Mouse (Mus musculus) midbrain, postnatal 0 days (tissue): ENCODE measurements around the gene Ctdspl. TPM values are rescaled to one million over a fixed set of nuclear protein-coding genes. Genes with fewer than 3 reads are reported as not detected.

ENCODE experiments used
- ATAC-seq: fragments of 200-750 bp; cut with Nextera tagmentation; 2 replicates; pipeline ENCODE4 v1.8.0; 2017; ENCODE audit warnings: moderate number of reproducible peaks, mild to moderate bottlenecking, moderate TSS enrichment, moderate library complexity; ENCODE audit not compliant: low FRiP score
- DNase-seq: peaks from one replicate; pipeline ENCODE4 v3.0.0-alpha.2; 2015; ENCODE audit warnings: low spot score
- H3K27ac ChIP-seq: fragments of 300-500 bp; sonication (generic); 2 replicates; pipeline ENCODE4 v1.5.1; 2014; ENCODE audit warnings: low read depth, mild to moderate bottlenecking, low read length, mixed read lengths
- H3K27me3 ChIP-seq: fragments of 300-500 bp; sonication (generic); 2 replicates; pipeline ENCODE4 v1.6.1; 2014; ENCODE audit warnings: low read length, control low read depth, mixed read lengths; ENCODE audit not compliant: insufficient read depth
- H3K36me3 ChIP-seq: fragments of 300-500 bp; sonication (generic); 2 replicates; pipeline ENCODE4 v1.6.1; 2014; ENCODE audit warnings: low read length, control low read depth, mixed read lengths; ENCODE audit not compliant: insufficient read depth
- H3K4me1 ChIP-seq: fragments of 300-500 bp; sonication (generic); 2 replicates; pipeline ENCODE4 v1.6.1; 2014; ENCODE audit warnings: mild to moderate bottlenecking, control low read depth, antibody characterized with exemption, low read length, mixed read lengths; ENCODE audit not compliant: insufficient read depth
- H3K4me2 ChIP-seq: fragments of 300-500 bp; sonication (generic); 2 replicates; pipeline ENCODE4 v1.6.1; 2014; ENCODE audit warnings: low read depth, mild to moderate bottlenecking, low read length, mixed read lengths; ENCODE audit not compliant: poor library complexity, severe bottlenecking
- H3K4me3 ChIP-seq: fragments of 300-500 bp; sonication (generic); 2 replicates; pipeline ENCODE4 v1.5.1; 2014; ENCODE audit warnings: low read depth, mild to moderate bottlenecking, low read length, moderate library complexity
- H3K9ac ChIP-seq: fragments of 300-500 bp; sonication (generic); replicated peaks from 2 replicates; pipeline ENCODE4 v1.6.1; 2014; ENCODE audit warnings: mild to moderate bottlenecking, low read length, moderate library complexity, mixed read lengths; ENCODE audit not compliant: poor library complexity, severe bottlenecking
- H3K9me3 ChIP-seq: fragments of 300-500 bp; sonication (generic); 2 replicates; pipeline ENCODE4 v1.6.1; 2016; ENCODE audit warnings: low read length, control low read depth
- CTCF ChIP-seq: IDR thresholded peaks from 2 replicates; pipeline ENCODE4 v1.5.1; 2016; ENCODE audit warnings: antibody characterized with exemption, mild to moderate bottlenecking
- WGBS: fragments of 180-500 bp; shearing (Covaris S2); extraction: QIAGEN DNeasy Blood & Tissue Kit; methylation state at CpG from one replicate; pipeline ENCODE4 v1.1.7; 2014; 5-methylcytosine and 5-hydroxymethylcytosine counted together
- polyA plus RNA-seq: library from polyadenylated mRNA; unstranded; fragments of >200 nt; fragmentation: Nextera tagmentation; extraction: Ambion mirVana; gene quantifications from 2 replicates; pipeline ENCODE4 v1.2.1, GENCODE M21; 2015
- total RNA-seq: library from RNA; depleted of rRNA; stranded (reverse); fragments of >200 nt; gene quantifications from 2 replicates; pipeline ENCODE4 v1.2.3, GENCODE M21; 2014

Gene Ctdspl
- total and polyA plus RNA-seq, 2 experiments from 2014 or later = 7.1 to 11.9 TPM

DNA sequence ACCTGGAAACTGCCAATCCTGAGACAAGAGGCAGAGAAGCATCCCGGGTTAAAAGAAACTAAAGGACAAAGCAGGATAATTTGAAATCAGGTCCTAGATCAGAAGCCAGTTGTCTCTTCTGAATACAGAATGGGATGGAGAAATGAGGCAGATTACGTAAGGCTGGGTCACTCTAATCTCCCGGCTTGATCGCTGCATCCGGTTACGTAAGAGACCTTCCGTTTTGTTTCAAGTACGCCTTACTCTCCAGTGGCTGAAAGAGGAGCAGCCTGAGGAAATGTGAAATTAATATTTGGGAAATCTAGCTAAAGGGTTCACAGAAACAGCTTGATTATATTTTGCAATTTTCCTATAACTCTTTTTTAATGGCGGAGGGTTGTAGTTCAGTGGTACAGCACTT is 13.2 kb upstream of the Ctdspl start:
- no peak for TF ChIP-seq CTCF
- no peaks in the 10 kb centered on the region for H3K4me1 ChIP-seq
- no peaks in the 10 kb centered on the region for H3K9me3 ChIP-seq
- no peaks in the 10 kb centered on the region for H3K27me3 ChIP-seq
- ATAC-seq (no peak), DNase-seq (no peak)
- no peak overlapping the region for H3K4me2 ChIP-seq
- H3K4me3 ChIP-seq = no peak overlapping the region
- no peak overlapping the region for H3K9ac ChIP-seq
- WGBS = 86% methylated on average over 9 of the region's 9 CpGs
- H3K36me3 ChIP-seq = no peaks in the 10 kb centered on the region
- no peak overlapping the region for H3K27ac ChIP-seq

DNA sequence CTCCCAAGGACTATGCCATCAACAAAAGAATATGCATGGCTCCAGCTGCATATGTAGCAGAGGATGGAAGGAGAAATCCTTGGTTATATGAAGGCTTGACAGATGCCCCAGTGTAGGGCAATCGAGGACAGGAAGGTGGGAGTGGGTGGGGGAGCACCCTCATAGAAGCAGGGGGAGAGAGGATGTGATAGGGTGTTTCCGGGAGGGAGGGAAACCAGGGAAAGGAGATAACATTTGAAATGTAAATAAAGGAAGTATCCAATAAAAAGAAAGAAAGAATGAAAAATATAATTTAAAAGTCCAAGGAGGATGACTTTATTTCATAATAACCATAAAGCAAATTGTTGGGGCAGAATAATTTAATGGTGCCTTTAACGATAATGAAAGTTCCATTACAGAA is 12.6 kb upstream of the Ctdspl start:
- WGBS = 92% methylated on average over 3 of the region's 3 CpGs
- Histone ChIP-seq H3K4me2 (no peak overlapping the region), H3K4me1 (no peaks in the 10 kb centered on the region), H3K36me3 (no peaks in the 10 kb centered on the region), H3K9ac (no peak overlapping the region), H3K27ac (no peak overlapping the region), H3K9me3 (no peaks in the 10 kb centered on the region), H3K4me3 (no peak overlapping the region), H3K27me3 (no peaks in the 10 kb centered on the region)
- ATAC-seq = no peak
- no peak for DNase-seq
- no peak for TF ChIP-seq CTCF

DNA sequence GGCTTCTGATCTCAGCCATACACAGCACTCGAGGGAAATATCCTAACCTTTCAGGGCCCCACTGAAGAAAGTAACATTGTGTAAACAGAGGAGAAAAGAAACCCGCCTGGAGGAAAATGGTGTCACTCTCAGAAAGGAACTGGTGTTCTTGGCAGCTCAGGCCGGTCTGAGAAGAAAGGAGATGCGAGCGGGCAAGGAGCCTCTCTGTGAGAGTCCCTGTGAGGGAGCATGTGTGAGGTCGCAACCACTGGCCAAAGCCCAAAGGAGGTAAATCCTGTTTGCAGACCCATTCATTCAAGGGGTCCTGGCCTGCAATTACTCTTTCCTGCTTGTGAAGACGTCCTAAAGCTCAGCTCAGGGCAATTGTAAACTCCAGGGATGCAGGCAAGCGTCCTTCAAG is 11.7 kb upstream of the Ctdspl start:
- no peaks in the 10 kb centered on the region for H3K36me3 ChIP-seq
- WGBS = 53% methylated on average over 8 of the region's 8 CpGs
- no peaks in the 10 kb centered on the region for H3K9me3 ChIP-seq
- no peak for TF ChIP-seq CTCF
- no peaks in the 10 kb centered on the region for H3K4me1 ChIP-seq
- H3K27me3 ChIP-seq = no peaks in the 10 kb centered on the region
- no peak overlapping the region for H3K4me2 ChIP-seq
- no peak overlapping the region for H3K27ac ChIP-seq
- no peak overlapping the region for H3K9ac ChIP-seq
- DNase-seq (no peak), ATAC-seq (no peak)
- no peak overlapping the region for H3K4me3 ChIP-seq

DNA sequence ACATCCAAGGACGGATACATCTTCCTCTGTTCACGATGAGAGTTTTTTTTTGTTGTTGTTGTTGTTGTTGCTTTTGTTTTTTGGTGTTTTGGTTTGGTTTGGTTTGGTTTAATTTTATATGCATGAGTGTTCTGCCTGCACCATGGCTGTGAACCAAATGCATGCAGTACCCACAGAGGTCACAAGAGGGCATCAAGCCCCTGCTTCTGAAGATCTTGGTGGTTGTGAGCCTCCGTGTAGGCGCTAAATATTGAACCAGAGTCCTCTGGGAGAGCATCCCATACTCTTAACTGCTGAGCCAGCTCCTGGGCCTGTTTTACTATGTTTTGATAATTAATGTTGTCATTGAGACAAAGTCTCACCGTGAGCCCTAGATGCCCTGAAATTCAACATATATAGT is 11.0 kb upstream of the Ctdspl start:
- no peak overlapping the region for H3K4me3 ChIP-seq
- no peaks in the 10 kb centered on the region for H3K4me1 ChIP-seq
- H3K9ac ChIP-seq = no peak overlapping the region
- H3K27ac ChIP-seq = no peak overlapping the region
- no peaks in the 10 kb centered on the region for H3K27me3 ChIP-seq
- no peak for ATAC-seq
- WGBS = 53% methylated on average over 5 of the region's 5 CpGs
- H3K9me3 ChIP-seq = no peaks in the 10 kb centered on the region
- no peak overlapping the region for H3K4me2 ChIP-seq
- H3K36me3 ChIP-seq = no peaks in the 10 kb centered on the region
- peak; percentile 74 for TF ChIP-seq CTCF
- peak; percentile 40 for DNase-seq

DNA sequence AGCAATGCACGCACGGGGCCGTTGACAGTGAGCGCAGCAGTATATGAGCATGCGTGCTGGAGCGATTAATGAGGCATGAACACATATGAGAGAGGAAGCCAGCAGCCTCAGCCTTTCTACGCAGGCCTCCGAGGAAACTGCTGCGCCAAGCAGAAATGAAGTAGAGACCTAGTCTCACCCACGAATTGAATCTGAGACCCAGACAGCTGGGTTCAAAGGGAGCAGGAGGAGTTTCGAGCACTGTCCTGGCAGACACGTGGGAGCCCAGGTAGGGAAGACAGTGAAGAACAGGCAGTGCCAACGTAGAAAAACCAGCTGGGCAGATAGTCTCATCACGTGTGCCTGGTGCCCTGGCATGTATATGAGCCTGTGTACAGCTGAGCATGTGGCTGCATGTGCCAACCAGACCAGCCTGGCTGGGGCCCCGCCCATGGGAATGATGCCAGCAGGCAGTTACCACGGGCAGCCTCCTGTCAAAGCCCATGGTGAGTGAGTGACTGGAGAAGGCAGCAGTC is 6.5 kb upstream of the Ctdspl start:
- Histone ChIP-seq H3K27me3 (no peaks in the 10 kb centered on the region), H3K27ac (no peak overlapping the region), H3K4me3 (no peak overlapping the region), H3K36me3 (no peaks in the 10 kb centered on the region), H3K4me2 (no peak overlapping the region), H3K9me3 (no peaks in the 10 kb centered on the region), H3K4me1 (peaks cover 3% of the 10 kb centered on the region; the same call in 1 of the 2 replicates), H3K9ac (no peak overlapping the region)
- 78% methylated on average over 16 of the region's 16 CpGs for WGBS
- no peak for TF ChIP-seq CTCF
- DNase-seq = peak; percentile 64
- peak; percentile 42; the same call in 1 of the 2 replicates for ATAC-seq

DNA sequence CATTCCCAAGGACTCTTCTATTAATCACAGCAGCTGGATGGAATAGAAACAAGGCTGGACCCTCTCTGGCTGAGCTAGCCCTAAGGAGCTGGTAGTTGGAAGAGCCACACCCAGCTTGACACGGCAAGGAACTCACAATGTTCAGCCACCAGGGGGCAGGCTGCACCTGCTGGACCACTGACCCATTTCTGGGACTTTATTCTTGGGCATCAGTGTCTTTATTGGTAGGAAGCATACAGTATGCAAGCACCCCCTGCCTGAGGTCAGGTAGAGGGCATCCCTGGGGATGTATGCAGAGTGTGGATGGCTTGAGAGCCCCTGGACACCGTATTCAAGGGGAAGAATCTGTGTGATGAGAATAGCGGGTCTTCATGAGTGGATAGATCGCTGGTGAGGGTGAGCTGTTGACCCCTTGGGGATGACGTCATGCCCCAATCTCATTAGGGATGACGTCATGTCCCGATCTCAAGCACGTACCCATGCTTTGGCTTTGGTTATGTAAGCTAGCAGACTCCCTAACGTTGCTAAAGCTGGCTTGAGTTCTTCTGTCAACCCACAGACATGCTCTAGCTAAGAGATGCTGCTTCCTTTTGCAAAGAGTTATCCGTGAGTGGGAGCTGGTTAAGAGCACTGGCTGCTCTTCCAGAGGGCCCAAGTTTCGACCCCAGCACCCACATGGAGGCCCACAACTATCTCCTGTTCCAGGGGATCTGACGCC is 5.3 kb upstream of the Ctdspl start:
- peak; percentile 20; the same call in 1 of the 2 replicates for ATAC-seq

More for the DNA sequence above, 5.3 kb upstream of the Ctdspl start:
- Histone ChIP-seq H3K27ac (no peak overlapping the region), H3K36me3 (no peaks in the 10 kb centered on the region), H3K9me3 (no peaks in the 10 kb centered on the region), H3K4me2 (no peak overlapping the region), H3K27me3 (no peaks in the 10 kb centered on the region), H3K4me1 (peaks cover 4% of the 10 kb centered on the region), H3K4me3 (no peak overlapping the region), H3K9ac (no peak overlapping the region)
- DNase-seq = peak; percentile 90
- peak; percentile 96 for TF ChIP-seq CTCF
- WGBS = 53% methylated on average over 12 of the region's 12 CpGs
